Mouse (Mus musculus) cerebellum, adult 9-11 months (tissue): ENCODE measurements around the gene Gm21708.
"Not testable (repeated sequence)": the region's sequence is repeated elsewhere in the genome, so short reads cannot be mapped to it uniquely, and the experiment has no call there.

Source experiments
- DNase-seq: peaks from one replicate; pipeline ENCODE4 v3.0.0; 2022

Gene Gm21708

DNA sequence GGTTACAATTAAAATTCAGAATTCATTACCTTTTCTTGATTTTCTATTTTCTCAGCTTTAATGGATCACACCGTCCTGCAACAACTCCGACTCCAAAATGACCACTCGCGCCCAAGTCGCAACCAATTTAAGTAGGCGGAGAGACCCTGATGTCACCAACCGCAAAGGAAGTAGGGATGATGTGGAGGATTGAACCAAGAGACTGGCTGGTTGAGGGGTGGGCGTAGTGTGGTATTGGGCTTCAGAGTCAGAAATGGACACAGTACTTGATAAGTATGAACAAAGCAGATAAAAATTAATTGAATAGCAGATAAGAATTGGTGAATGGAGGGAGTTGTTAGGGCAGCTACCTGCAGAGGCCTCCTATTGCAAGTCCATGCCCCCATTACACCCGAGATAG is at the start of gene Gm21708, which contains the start of gene Gm21704:
TSS of gene Gm21708 (minus strand) at position 101 of the 400 bp plus-strand sequence.
TSS of gene Gm21704 (minus strand) at position 101 of the 400 bp plus-strand sequence.
- DNase-seq = not testable (repeated sequence)
